Mouse (Mus musculus): Measurements from ENCODE around the gene Sac3d1. TPM values are rescaled to one million over a fixed set of nuclear protein-coding genes. Genes with fewer than 3 reads are reported as not detected.

The Sac3d1 gene
- polyA plus RNA-seq, 1 experiment: 27.5 TPM

- Histone ChIP-seq H3K4me3 (peak overlapping the region; percentile 53), H3K36me3 (ENCODE audit: control insufficient read depth, insufficient read depth) (peaks cover 8% of the 10 kb centered on the region), H3ac (ENCODE audit: control insufficient read depth, insufficient read length) (peak overlapping the region; percentile 87), H3K79me2 (ENCODE audit: control insufficient read depth, insufficient read depth) (peaks cover 14% of the 10 kb centered on the region), H3K4me2 (ENCODE audit: low read depth) (peak overlapping the region; percentile 89), H3K27me3 (ENCODE audit: control insufficient read depth, insufficient read depth, insufficient read length) (no peaks in the 10 kb centered on the region)
- TF ChIP-seq MYOD1 (IDR thresholded peaks at IDR 0.05; ENCODE audit: control insufficient read depth in 1 of 3, insufficient read length in 2 of 3, low read depth in 2 of 3) (no peak), POLR2AphosphoS2 (IDR thresholded peaks at IDR 0.05; ENCODE audit: insufficient read length, low read depth) (no peak), REST (IDR thresholded peaks at IDR 0.05; ENCODE audit: insufficient read depth, insufficient read length) (peak; percentile 16)
Measured at GRCm38 (mm10) chr19:6117346-6117985, 984 bp downstream of the Sac3d1 start.

GRCm38 (mm10) chr19:6116113-6116850 is 2.2 kb downstream of the Sac3d1 start:
- H3ac ChIP-seq (ENCODE audit: control insufficient read depth, insufficient read length): no peak overlapping the region
- peaks cover 6% of the 10 kb centered on the region for H3K36me3 ChIP-seq (ENCODE audit: control insufficient read depth, insufficient read depth)
- H3K79me2 ChIP-seq (ENCODE audit: control insufficient read depth, insufficient read depth): peaks cover 14% of the 10 kb centered on the region
- no peaks in the 10 kb centered on the region for H3K27me3 ChIP-seq (ENCODE audit: control insufficient read depth, insufficient read depth, insufficient read length)
- H3K4me3 ChIP-seq: peak overlapping the region; percentile 53
- TF ChIP-seq MAX (IDR thresholded peaks at IDR 0.05; ENCODE audit: low read depth): no peak
- TF ChIP-seq MYOD1 (IDR thresholded peaks at IDR 0.05; ENCODE audit: control insufficient read depth in 1 of 3, insufficient read length in 2 of 3, low read depth in 2 of 3): no peak
- no peak for TF ChIP-seq SRF (IDR thresholded peaks at IDR 0.05; ENCODE audit: control insufficient read depth, insufficient read length, low read depth)
- no peak for TF ChIP-seq POLR2AphosphoS2 (IDR thresholded peaks at IDR 0.05; ENCODE audit: insufficient read length, low read depth)
- no peak for TF ChIP-seq TCF3 (IDR thresholded peaks at IDR 0.05; ENCODE audit: insufficient read length, low read depth)
- no peak for TF ChIP-seq E2F4 (IDR thresholded peaks at IDR 0.05; ENCODE audit: insufficient read depth)
- TF ChIP-seq USF1 (IDR thresholded peaks at IDR 0.05; ENCODE audit: low read depth): no peak
- no peak for TF ChIP-seq MYOG (IDR thresholded peaks at IDR 0.05; ENCODE audit: control insufficient read depth in 1 of 3, insufficient read depth in 1 of 3, insufficient read length in 2 of 3, low read depth in 2 of 3)
- TF ChIP-seq CEBPB (IDR thresholded peaks at IDR 0.05; ENCODE audit: insufficient read depth, poor library complexity, severe bottlenecking): no peak
- no peak for TF ChIP-seq REST (IDR thresholded peaks at IDR 0.05; ENCODE audit: insufficient read depth, insufficient read length)
- TF ChIP-seq POLR2A (IDR thresholded peaks at IDR 0.05; ENCODE audit: insufficient read length, low read depth): no peak
- TF ChIP-seq TCF12 (IDR thresholded peaks at IDR 0.05; ENCODE audit: insufficient read depth, poor library complexity, severe bottlenecking): no peak
- H3K4me2 ChIP-seq (ENCODE audit: low read depth): peak overlapping the region; percentile 89

GRCm38 (mm10) chr19:6113116-6113515 is 5.3 kb downstream of the Sac3d1 start:
- no peak for TF ChIP-seq TCF3 (IDR thresholded peaks at IDR 0.05; ENCODE audit: insufficient read length, low read depth)
- no peak for TF ChIP-seq CEBPB (IDR thresholded peaks at IDR 0.05; ENCODE audit: insufficient read depth, poor library complexity, severe bottlenecking)
- Histone ChIP-seq H3K36me3 (ENCODE audit: control insufficient read depth, insufficient read depth) (peaks cover 6% of the 10 kb centered on the region), H3K27me3 (ENCODE audit: control insufficient read depth, insufficient read depth, insufficient read length) (no peaks in the 10 kb centered on the region), H3K4me3 (no peak overlapping the region), H3K4me2 (ENCODE audit: low read depth) (no peak overlapping the region), H3K79me2 (ENCODE audit: control insufficient read depth, insufficient read depth) (peaks cover 14% of the 10 kb centered on the region), H3ac (ENCODE audit: control insufficient read depth, insufficient read length) (no peak overlapping the region)

GRCm38 (mm10) chr19:6105586-6105985 is 12.9 kb downstream of the Sac3d1 start, which contains the start of gene Naaladl1:
Naaladl1 (plus strand) TSS chr19:6105782.
- no peaks in the 10 kb centered on the region for H3K36me3 ChIP-seq (ENCODE audit: control insufficient read depth, insufficient read depth)
- no peak within 1 kb of the TSS for H3K4me2 ChIP-seq (ENCODE audit: low read depth)
- H3ac ChIP-seq (ENCODE audit: control insufficient read depth, insufficient read length): no peak within 1 kb of the TSS
- no peak within 1 kb of the TSS for H3K4me3 ChIP-seq
- H3K79me2 ChIP-seq (ENCODE audit: control insufficient read depth, insufficient read depth): no peaks in the 10 kb centered on the region
- H3K27me3 ChIP-seq (ENCODE audit: control insufficient read depth, insufficient read depth, insufficient read length): no peaks in the 10 kb centered on the region
- no peak for TF ChIP-seq TCF12 (IDR thresholded peaks at IDR 0.05; ENCODE audit: insufficient read depth, poor library complexity, severe bottlenecking)
- TF ChIP-seq CEBPB (IDR thresholded peaks at IDR 0.05; ENCODE audit: insufficient read depth, poor library complexity, severe bottlenecking): no peak
- no peak for TF ChIP-seq MYOD1 (IDR thresholded peaks at IDR 0.05; ENCODE audit: control insufficient read depth in 1 of 3, insufficient read length in 2 of 3, low read depth in 2 of 3)
- TF ChIP-seq E2F4 (IDR thresholded peaks at IDR 0.05; ENCODE audit: insufficient read depth): no peak
- no peak for TF ChIP-seq USF1 (IDR thresholded peaks at IDR 0.05; ENCODE audit: low read depth)
- no peak for TF ChIP-seq POLR2A (IDR thresholded peaks at IDR 0.05; ENCODE audit: insufficient read length, low read depth)
- TF ChIP-seq MAX (IDR thresholded peaks at IDR 0.05; ENCODE audit: low read depth): no peak
- TF ChIP-seq MYOG (IDR thresholded peaks at IDR 0.05; ENCODE audit: control insufficient read depth in 1 of 3, insufficient read depth in 1 of 3, insufficient read length in 2 of 3, low read depth in 2 of 3): no peak
- no peak for TF ChIP-seq POLR2AphosphoS2 (IDR thresholded peaks at IDR 0.05; ENCODE audit: insufficient read length, low read depth)
- TF ChIP-seq REST (IDR thresholded peaks at IDR 0.05; ENCODE audit: insufficient read depth, insufficient read length): no peak
- TF ChIP-seq TCF3 (IDR thresholded peaks at IDR 0.05; ENCODE audit: insufficient read length, low read depth): no peak
- TF ChIP-seq SRF (IDR thresholded peaks at IDR 0.05; ENCODE audit: control insufficient read depth, insufficient read length, low read depth): no peak

GRCm38 (mm10) chr19:6104476-6104875 is 14.0 kb downstream of the Sac3d1 start:
- no peaks in the 10 kb centered on the region for H3K36me3 ChIP-seq (ENCODE audit: control insufficient read depth, insufficient read depth)
- no peak overlapping the region for H3K4me3 ChIP-seq
- H3ac ChIP-seq (ENCODE audit: control insufficient read depth, insufficient read length): no peak overlapping the region
- no peaks in the 10 kb centered on the region for H3K27me3 ChIP-seq (ENCODE audit: control insufficient read depth, insufficient read depth, insufficient read length)
- no peak overlapping the region for H3K4me2 ChIP-seq (ENCODE audit: low read depth)
- TF ChIP-seq TCF3 (IDR thresholded peaks at IDR 0.05; ENCODE audit: insufficient read length, low read depth): no peak
- no peak for TF ChIP-seq MAX (IDR thresholded peaks at IDR 0.05; ENCODE audit: low read depth)
- TF ChIP-seq REST (IDR thresholded peaks at IDR 0.05; ENCODE audit: insufficient read depth, insufficient read length): no peak
- TF ChIP-seq MYOD1 (IDR thresholded peaks at IDR 0.05; ENCODE audit: control insufficient read depth in 1 of 3, insufficient read length in 2 of 3, low read depth in 2 of 3): no peak
- TF ChIP-seq CEBPB (IDR thresholded peaks at IDR 0.05; ENCODE audit: insufficient read depth, poor library complexity, severe bottlenecking): no peak
- TF ChIP-seq SRF (IDR thresholded peaks at IDR 0.05; ENCODE audit: control insufficient read depth, insufficient read length, low read depth): no peak
- no peak for TF ChIP-seq POLR2A (IDR thresholded peaks at IDR 0.05; ENCODE audit: insufficient read length, low read depth)
- no peak for TF ChIP-seq USF1 (IDR thresholded peaks at IDR 0.05; ENCODE audit: low read depth)
- H3K79me2 ChIP-seq (ENCODE audit: control insufficient read depth, insufficient read depth): no peaks in the 10 kb centered on the region
